Mouse (Mus musculus) small intestine, adult 2 months (tissue): ENCODE data around the gene Ssxb5. TPM values are rescaled to one million over a fixed set of nuclear protein-coding genes. Genes with fewer than 3 reads are reported as not detected.
"Not testable (repeated sequence)": the region's sequence is repeated elsewhere in the genome, so short reads cannot be mapped to it uniquely, and the experiment has no call there.

ENCODE experiments used
- H3K27ac ChIP-seq: fragments of 200-500 bp; 2 replicates; pipeline ENCODE4 v1.5.1; 2012; ENCODE audit warnings: low read depth, low read length, control low read depth, inconsistent platforms; ENCODE audit not compliant: insufficient read depth
- H3K27me3 ChIP-seq: fragments of 200-500 bp; 2 replicates; pipeline ENCODE4 v1.6.1; 2012; ENCODE audit warnings: mild to moderate bottlenecking, moderate library complexity, low read length, inconsistent platforms; ENCODE audit not compliant: control insufficient read depth, insufficient read depth
- H3K36me3 ChIP-seq: fragments of 200-500 bp; 2 replicates; pipeline ENCODE4 v1.6.1; 2012; ENCODE audit warnings: mild to moderate bottlenecking, low read length, control low read depth, inconsistent platforms; ENCODE audit not compliant: control insufficient read depth, insufficient read depth
- H3K4me1 ChIP-seq: fragments of 200-500 bp; 2 replicates; pipeline ENCODE4 v1.6.1; 2012; ENCODE audit warnings: low read length, inconsistent platforms, mixed read lengths; ENCODE audit not compliant: control insufficient read depth, insufficient read depth, insufficient read length
- H3K4me3 ChIP-seq: fragments of 200-500 bp; 2 replicates; pipeline ENCODE4 v1.5.1; 2012; ENCODE audit warnings: low read depth, mild to moderate bottlenecking, control low read depth, inconsistent platforms, low read length, moderate library complexity
- CTCF ChIP-seq: fragments of 200-500 bp; IDR thresholded peaks from 2 replicates; pipeline ENCODE4 v1.5.1; 2012; ENCODE audit warnings: low read depth, mild to moderate bottlenecking, control low read depth, inconsistent platforms, low read length, moderate library complexity, mixed read lengths; ENCODE audit not compliant: insufficient replicate concordance, insufficient read length; ENCODE audit errors: extremely low read depth
- POLR2A ChIP-seq: fragments of 200-500 bp; IDR thresholded peaks from 2 replicates; pipeline ENCODE4 v1.6.1; 2012; ENCODE audit warnings: low read depth, mild to moderate bottlenecking, control low read depth, inconsistent platforms, low read length, moderate library complexity
- WGBS: fragments of 180-500 bp; shearing (Covaris S2); methylation state at CpG from one replicate; pipeline ENCODE4 v1.1.7; 2018; 5-methylcytosine and 5-hydroxymethylcytosine counted together
- polyA plus RNA-seq: library from polyadenylated mRNA; depleted of rRNA; stranded (reverse); fragments of >200 nt; gene quantifications from 2 replicates; pipeline ENCODE4 v1.2.3, GENCODE M21; 2012; rRNA removed

Ssxb5 gene
- polyA plus RNA-seq, result not detected in 2 replicates

GRCm38 (mm10) chrX:8803391-8803790 is at the start of gene Ssxb5:
Gene Ssxb5 (plus strand): TSS chrX:8803691.
- H3K4me1 ChIP-seq, H3K27me3 ChIP-seq, H3K36me3 ChIP-seq, H3K27ac ChIP-seq, H3K4me3 ChIP-seq: not testable (repeated sequence)
- 75% methylated on average over 4 of the region's 4 CpGs for WGBS

- Histone ChIP-seq H3K4me3 (no peak overlapping the region), H3K27ac (no peak overlapping the region), H3K36me3 (no peaks in the 10 kb centered on the region), H3K4me1 (no peaks in the 10 kb centered on the region), H3K27me3 (no peaks in the 10 kb centered on the region)
- TF ChIP-seq CTCF (no peak), POLR2A (no peak)
Observed at GRCm38 (mm10) chrX:8832043-8832442, 28.6 kb downstream of the Ssxb5 start.

GRCm38 (mm10) chrX:8843694-8844093 is 40.2 kb downstream of the Ssxb5 start, which contains the start of gene Gm6592:
Gene Gm6592 (plus strand): TSS chrX:8843994.
- Histone ChIP-seq H3K36me3 (no peaks in the 10 kb centered on the region), H3K4me1 (no peaks in the 10 kb centered on the region), H3K4me3 (no peak within 1 kb of the TSS), H3K27ac (no peak within 1 kb of the TSS), H3K27me3 (no peaks in the 10 kb centered on the region)
- TF ChIP-seq POLR2A (no peak), CTCF (no peak)
- WGBS, result 59% methylated on average over 1 of the region's 1 CpGs

GRCm38 (mm10) chrX:8852486-8852885 is 49.0 kb downstream of the Ssxb5 start:
- WGBS, result 91% methylated on average over 10 of the region's 10 CpGs
- H3K36me3 ChIP-seq, result no peaks in the 10 kb centered on the region
- no peaks in the 10 kb centered on the region for H3K4me1 ChIP-seq
- H3K4me3 ChIP-seq, result no peak overlapping the region
- no peaks in the 10 kb centered on the region for H3K27me3 ChIP-seq
- TF ChIP-seq POLR2A (no peak), CTCF (no peak)
- H3K27ac ChIP-seq, result no peak overlapping the region

Other genes starting within 250 kb of the Ssxb5 start
- gene Ssxb3, start 211.9 kb upstream of the Ssxb5 start, polyA plus RNA-seq, result not detected in 2 replicates
- gene Ssxb8, start 112.8 kb upstream of the Ssxb5 start, polyA plus RNA-seq, result not detected in 2 replicates
- not detected in 2 replicates for gene Ssx9, start 55.3 kb upstream of the Ssxb5 start, polyA plus RNA-seq
- not detected in 2 replicates for gene Gm6592, start 40.3 kb downstream of the Ssxb5 start, polyA plus RNA-seq
- gene Gm5751, start 70.6 kb downstream of the Ssxb5 start, polyA plus RNA-seq, result not detected in 2 replicates
- 0.91 and 1.4 TPM in 2 replicates for gene B630019K06Rik, start 88.7 kb downstream of the Ssxb5 start, polyA plus RNA-seq
- not detected in 2 replicates for gene Fthl17b, start 159.3 kb downstream of the Ssxb5 start, polyA plus RNA-seq
- not detected in 2 replicates for gene Fthl17c, start 172.9 kb downstream of the Ssxb5 start, polyA plus RNA-seq
- gene Fthl17d, start 183.1 kb downstream of the Ssxb5 start, polyA plus RNA-seq, result not detected in 2 replicates
- not detected in 2 replicates for gene Fthl17e, start 229.8 kb downstream of the Ssxb5 start, polyA plus RNA-seq